Mouse (Mus musculus): Measurements from ENCODE around the gene 1110059E24Rik. TPM values are rescaled to one million over a fixed set of nuclear protein-coding genes. Genes with fewer than 3 reads are reported as not detected.

The 1110059E24Rik gene
- total RNA-seq, 1 experiment from 2014 or later, result 30.5 TPM

DNA sequence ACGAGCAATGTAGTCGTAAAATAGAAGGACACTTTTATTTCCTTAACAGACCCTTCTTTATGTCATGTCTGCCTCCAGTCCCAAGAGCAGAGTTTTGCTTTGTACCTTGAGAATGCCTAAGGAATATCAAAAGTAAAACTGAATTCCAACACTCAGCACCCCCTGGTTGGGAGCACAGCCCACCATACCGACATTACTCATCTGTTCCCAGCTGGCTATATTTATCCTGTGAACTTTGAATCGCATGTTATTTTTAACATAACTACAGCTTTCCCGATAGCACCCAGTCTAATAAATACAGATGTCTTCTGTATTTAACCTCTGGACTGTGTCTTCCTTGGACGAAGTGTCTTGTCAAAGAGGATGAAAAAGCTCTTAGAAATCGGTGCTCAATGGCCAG, 80.8 kb downstream of the 1110059E24Rik start:
- no peak for DNase-seq

DNA sequence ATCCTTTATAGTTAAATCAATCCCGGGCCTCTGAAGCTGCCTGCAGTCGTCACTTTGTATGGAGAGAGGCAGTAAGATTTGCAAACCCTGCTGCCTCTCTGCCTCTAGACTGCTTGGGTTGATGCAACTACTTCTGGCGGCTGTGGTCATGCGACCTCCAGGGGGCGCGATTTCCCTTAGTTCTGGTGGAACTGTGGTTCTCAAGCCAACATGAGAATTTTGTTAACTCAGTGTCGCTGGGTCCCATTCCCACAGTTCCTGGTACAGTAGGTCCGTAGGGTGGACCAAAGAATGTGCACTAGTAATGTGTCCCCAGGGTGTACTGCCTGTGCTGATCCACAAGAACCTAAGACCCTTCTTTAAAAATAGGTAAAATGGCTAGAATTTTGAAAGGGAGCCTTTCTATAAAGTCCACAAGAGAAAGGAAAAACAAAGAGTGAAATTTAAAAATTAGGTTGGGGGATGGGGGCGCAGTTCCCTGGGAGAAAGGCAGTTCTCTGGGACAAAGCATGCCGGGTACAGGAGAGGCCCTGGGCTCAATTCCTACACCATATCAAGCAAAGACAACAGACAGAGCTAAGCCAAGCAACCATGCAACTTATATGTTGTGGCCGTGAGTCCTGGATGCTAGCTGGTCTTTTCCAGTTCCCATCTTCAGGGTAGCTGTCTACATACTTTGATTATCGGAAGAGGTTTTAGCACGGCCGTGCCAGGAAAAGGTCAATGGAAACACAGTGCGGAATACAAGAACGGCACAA, 81.4 kb downstream of the 1110059E24Rik start:
- peak; percentile 94 for DNase-seq

DNA sequence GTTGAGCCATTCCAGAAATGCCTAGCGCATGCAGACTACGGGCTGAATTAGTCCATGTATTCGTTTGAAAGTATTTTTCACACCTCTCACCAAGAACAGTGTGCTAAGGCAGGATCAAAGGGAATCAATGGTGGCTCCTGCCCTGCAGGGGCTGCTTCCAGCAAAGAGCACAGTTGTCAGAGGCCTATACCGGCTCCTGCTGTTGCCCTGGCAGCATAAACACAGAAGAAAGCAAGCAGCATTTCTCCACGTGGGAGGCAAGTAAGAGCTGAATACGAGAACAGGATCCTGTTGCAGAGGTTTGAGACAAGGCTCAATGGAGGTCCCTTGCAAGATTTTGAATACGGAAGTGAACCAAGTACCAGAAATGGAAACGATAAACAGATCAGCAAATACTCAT, 82.0 kb downstream of the 1110059E24Rik start:
- no peak for DNase-seq

DNA sequence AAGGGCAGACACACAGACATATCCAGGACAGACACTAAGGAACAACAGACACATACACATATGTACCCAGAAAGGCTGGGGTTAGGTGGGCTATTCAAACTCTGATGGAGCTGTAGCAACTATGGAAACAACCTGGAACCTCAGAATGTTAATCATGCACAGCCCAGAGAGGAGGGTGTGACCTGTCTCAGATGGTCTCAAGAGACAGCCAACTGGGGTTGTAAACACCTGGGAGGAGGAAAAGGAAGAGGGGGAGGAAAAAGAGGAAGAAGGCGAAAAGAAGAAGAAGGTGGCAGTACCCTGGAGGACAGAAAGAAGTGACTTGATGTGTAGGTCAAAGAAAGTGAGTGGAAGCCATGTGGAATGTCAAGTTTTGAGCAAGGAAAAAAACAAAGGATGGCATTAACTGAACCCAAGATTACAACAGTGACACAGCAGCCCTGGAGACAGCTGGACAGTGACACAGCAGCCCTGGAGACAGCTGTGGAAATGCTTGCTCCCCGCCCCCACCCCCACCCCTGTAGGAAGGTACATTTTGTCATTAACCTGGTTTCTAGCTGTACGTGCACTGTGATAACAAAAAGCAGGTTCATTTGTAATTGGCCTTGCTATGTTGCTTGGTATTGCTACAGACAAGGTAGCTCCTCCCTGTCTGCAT, 84.1 kb downstream of the 1110059E24Rik start:
- no peak for DNase-seq

DNA sequence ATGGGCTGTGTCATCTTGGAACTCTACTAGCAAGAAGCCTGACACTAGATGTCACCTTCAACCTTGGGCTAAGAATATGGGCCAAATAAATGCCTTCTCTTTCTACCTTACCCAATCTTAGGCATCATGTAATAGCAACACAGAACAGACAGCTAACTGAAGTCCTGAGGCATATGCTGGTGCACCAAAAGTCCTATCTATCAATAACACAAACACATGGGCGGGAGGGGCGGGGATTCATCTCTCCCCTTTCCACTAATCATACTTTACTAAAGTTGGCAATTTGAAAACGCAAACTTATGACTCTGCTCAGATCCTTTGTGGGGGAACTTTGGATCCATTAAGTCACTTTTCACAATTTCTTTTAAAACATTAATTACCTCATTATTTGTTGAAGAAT, 84.8 kb downstream of the 1110059E24Rik start:
- DNase-seq, result no peak

DNA sequence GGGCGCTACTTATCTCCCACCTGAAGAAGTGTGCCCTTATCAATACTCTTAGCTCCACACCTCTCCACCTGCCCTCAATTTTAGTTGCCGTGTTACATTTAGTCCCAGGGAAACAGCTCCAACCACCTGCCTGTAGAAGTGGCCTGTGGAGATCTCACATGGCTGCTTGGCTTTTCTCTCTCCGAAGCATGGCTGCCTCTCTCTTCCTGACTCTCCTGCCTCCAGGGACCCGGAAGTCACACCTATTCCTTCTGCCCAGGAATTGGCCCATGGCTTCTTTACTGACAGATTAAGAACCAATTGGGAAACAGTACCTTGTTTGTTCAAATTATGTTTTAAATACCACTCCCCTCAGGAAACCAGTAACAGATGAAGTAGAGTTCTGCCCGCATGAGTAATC, 86.3 kb downstream of the 1110059E24Rik start:
- no peak for DNase-seq

DNA sequence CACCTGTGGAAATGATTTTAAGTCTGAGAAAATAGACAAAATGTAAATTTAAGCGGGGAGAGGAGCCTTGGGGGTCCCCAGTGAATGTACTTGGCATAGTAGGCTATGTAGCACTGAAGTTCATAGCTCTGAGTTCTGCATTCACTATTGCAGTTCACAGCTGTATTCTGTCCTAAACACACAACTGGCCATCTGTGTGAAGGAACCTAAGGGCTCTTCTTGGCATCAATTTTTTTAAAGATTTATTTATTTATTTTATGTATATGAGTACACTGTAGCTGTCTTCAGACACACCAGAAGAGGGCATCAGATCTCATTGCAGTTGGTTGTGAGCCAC, 88.3 kb downstream of the 1110059E24Rik start:
- no peak for DNase-seq

DNA sequence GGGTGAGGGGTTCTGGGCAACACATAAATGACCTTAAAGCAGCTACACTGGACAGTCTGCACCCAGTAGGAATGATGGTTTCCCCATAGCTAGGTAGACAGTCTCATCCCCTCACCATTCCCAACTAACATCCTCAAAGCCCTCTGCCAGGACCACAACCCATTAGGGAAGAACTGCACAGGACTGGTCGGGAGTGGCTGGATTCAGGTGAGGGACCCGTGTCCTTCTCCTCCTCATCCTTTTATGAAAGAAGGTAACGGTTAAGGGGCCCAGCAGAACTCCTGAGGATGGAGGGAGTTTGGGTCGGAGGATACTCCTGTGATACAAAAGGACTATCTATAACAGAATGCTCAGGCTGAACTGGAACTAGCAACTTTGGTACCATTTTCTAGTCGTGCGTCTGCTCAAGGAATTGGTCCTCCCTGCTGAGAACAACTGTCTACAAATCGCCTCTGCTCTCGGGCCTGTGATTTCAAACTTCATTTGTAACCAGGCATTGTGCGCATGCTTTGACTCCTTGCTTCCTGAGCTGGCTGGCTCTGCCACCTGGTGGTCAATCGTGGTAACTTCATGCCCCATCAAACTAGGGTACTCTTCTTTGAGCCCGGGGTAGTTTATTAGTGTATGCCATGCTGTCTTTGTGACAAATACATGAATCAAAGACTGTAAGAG, 88.9 kb downstream of the 1110059E24Rik start:
- peak; percentile 86 for DNase-seq

DNA sequence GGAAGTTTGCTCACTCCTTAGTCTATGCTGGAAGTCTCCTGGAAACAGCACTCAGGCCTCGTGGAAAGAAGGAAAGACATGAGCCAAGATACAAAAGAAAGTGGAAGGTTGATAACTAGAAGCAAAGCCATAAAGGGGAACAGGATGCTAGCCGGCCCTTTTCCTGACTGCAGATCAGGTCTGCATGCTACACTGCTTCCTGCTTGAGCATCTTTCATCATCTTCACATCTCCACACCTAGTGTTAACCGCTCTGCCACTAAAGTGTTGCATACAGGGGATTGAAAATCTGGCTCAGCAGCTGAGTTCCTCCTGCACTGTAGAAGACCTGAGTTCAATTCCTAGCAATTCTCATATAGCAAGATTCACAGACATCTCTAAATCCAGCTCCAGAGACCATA, 89.8 kb downstream of the 1110059E24Rik start:
- no peak for DNase-seq

DNA sequence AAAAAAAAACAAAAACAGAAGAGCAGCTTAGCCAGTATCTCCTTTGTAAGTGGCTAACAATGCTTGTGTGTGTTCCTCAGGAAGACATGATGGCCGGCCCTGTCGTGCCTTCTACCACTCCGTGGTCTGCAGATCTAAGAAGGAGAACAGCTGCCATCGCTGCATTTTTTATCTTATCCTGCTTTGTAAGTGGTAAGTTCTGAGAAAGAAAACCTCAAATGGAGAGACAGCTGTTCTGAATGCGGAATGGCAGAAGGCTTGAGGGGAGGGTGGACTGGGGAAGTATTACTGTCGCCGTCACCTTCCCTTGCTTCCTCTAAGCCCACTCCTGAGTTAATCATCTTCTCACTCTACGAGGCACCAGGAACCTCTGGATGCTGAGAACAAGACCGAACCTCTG, 100.0 kb downstream of the 1110059E24Rik start:
- no peak for DNase-seq

DNA sequence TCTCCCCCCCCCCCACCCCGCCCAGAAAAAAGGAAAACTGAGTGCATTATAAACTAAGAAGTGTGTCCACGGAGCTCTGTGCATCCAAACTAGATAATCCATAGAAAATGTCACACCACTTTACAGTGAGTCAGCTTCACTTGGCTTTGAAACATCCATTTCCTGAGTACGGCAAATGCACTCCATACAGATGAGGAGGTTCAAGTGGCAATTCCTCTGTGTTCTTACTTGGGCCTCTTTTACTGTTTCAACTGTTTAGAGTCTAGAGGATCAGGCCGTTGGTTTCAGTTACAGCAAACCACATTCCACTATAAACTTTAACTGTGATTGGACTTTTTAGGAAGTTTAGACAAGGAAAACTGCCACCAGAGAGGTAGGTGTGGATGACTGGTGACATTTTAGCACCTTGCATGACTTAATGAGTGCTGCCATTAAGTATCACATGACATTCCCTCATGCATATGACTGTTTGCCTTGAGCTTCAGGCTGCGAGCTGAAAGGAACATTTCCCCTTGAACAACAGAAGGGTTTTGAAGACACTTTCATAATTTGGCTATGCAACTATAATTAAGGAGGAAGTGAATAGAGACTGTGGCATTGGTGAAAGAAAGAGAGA, 100.7 kb downstream of the 1110059E24Rik start:
- no peak for DNase-seq

DNA sequence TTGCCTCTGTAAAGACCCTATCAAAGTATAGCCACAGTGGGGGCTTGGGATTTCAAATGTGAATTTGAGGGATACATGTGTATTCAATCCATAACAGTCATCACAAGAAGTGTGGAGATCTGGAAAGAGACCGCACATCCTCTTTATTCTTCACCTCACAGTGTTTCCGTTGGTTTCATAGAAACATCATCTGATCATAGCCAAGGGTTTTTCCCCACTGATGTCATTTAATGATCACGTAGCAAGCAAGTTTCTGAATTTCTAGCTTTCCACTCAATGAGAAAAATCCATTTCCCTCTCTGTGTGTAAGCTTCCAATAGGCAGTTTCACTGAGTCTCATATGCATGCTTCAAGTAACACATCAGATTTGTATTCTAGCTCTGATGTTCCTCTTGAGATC, 103.1 kb downstream of the 1110059E24Rik start:
- no peak for DNase-seq

DNA sequence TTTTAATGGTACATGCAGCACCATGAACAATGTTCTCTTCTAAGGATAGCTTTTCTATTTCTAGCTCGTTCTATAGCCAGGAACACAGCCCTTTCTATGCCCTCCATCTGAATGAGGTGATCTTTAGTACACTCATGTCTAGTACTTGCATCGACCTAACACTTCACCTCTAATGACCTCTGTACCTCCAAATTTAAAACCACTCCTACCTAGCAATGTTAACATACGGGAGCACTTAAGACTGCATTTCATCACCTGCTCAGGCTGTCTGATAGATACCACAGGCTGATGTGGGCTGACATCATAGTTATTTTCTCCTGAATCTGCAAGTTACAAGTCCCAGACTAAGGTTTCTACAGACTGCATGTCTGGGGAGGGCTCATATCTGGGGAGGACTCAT, 103.8 kb downstream of the 1110059E24Rik start:
- DNase-seq, result no peak

DNA sequence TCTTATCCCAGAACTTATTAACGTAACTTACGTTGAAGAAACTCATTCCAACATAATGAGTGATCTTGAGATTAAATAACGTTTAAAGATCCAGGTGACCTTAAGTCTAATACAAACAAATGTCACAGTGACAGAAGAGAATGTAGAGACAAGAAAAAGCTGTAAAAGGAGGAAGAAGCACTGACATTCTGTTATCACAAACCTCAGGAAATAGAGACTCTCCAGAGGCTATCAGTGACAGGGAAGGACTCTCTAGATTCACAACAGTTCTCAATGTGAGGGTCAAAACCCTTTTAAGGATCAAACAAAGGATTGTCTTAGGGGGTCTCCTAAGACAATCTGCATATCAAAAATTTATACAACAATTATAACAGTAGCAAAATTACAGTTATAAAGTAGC, 115.7 kb downstream of the 1110059E24Rik start:
- no peak for DNase-seq

Other genes starting within 250 kb of the 1110059E24Rik start
- 9.9 and 10.1 TPM in 2 replicates for gene Gda, start 179.5 kb downstream of the 1110059E24Rik start, total RNA-seq (2021)
- gene Abhd17b, start 209 bp upstream of the 1110059E24Rik start, total RNA-seq (2021), result 50.0 and 54.5 TPM in 2 replicates
- gene Cemip2, start 125.4 kb upstream of the 1110059E24Rik start, total RNA-seq (2021), result 25.3 and 26.3 TPM in 2 replicates

Measured in adrenal gland, postnatal 14 days (tissue).